Mouse (Mus musculus) spleen, adult 2 months (tissue): ENCODE measurements at regions not wholly inside any gene's neighbourhood (a gene's known extent, or its start where the extent isn't known, plus 50 kb on each side); places are given as distances from the start of the nearest gene placed in this dataset.

Experiments used
- CTCF ChIP-seq: fragments of 200-500 bp; IDR thresholded peaks from 2 replicates; pipeline ENCODE4 v1.5.1; 2011; ENCODE audit warnings: mild to moderate bottlenecking, inconsistent platforms; ENCODE audit not compliant: insufficient read depth, insufficient read length, insufficient replicate concordance; ENCODE audit errors: extremely low read depth
- POLR2A ChIP-seq: fragments of 200-500 bp; IDR thresholded peaks from 2 replicates; pipeline ENCODE4 v1.6.1; 2011; ENCODE audit warnings: low read depth, low read length, inconsistent platforms

DNA sequence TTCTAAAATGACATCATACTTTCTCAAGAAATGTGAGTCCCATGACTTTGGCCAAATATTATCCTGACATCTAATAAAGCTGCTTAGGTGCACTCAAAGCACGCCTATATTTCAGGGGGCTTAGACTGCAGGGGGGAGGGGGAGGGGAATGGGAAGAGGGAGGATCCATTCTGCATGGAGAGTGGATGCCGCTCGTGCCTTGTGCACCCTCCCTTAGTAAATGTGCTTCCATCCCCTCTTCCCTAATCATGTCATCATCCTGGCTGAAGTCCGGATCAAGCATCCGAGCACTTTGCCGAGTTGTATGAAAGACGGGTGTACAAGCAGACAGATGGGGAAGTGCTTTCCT is 207.9 kb upstream of the Tox3 start:
- no peak for TF ChIP-seq CTCF
- no peak for TF ChIP-seq POLR2A
